Mouse (Mus musculus) liver, postnatal 0 days (tissue): ENCODE data around the gene Ntm.

ENCODE experiments used
- CTCF ChIP-seq: sonication (generic); IDR thresholded peaks from 2 replicates; pipeline ENCODE4 v1.5.1; 2016; ENCODE audit warnings: antibody characterized with exemption, low read depth
- EP300 ChIP-seq: IDR thresholded peaks from 2 replicates; pipeline ENCODE4 v1.6.1; 2016; ENCODE audit warnings: antibody characterized with exemption, low read depth, mild to moderate bottlenecking

- TF ChIP-seq CTCF (no peak), EP300 (no peak)
Measured at GRCm38 (mm10) chr9:29075243-29075642, 887.7 kb downstream of the Ntm start.
